Mouse (Mus musculus): ENCODE measurements around the gene Srebf1.

DNA sequence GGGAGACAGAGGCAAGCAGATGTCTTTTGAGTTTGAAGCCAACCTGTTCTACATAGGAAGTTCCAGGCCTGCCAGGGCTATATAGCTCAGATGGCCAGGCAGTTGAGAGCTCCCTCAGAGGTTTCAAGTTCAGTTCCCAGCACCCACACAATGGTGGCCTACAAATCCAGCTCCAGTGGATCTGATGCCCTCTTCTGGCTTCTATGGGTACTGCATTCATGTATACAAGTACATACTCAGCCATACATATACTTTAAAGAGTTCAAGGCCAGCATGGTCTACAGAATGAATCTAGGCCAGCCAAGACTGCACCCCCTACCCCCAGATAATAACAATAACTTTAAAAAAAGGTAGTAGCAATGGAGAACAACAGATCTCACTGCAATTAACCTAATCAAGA is 27.3 kb downstream of the Srebf1 start:
- TF ChIP-seq POLR2A (IDR thresholded peaks at IDR 0.05; ENCODE audit: extremely low read depth, insufficient read depth, low read length) (no peak), CTCF (IDR thresholded peaks at IDR 0.05; ENCODE audit: extremely low read depth, insufficient read depth, low read length) (peak; percentile 20; the same call in 1 of the 2 replicates)

All from cortical plate, adult 2 months (tissue).